Mouse (Mus musculus): ENCODE results near the gene Mettl24. TPM values are rescaled to one million over a fixed set of nuclear protein-coding genes. Genes with fewer than 3 reads are reported as not detected.

Gene Mettl24
- total RNA-seq, 2 experiments from 2014 or later = 0.46 to 0.86 TPM

DNA sequence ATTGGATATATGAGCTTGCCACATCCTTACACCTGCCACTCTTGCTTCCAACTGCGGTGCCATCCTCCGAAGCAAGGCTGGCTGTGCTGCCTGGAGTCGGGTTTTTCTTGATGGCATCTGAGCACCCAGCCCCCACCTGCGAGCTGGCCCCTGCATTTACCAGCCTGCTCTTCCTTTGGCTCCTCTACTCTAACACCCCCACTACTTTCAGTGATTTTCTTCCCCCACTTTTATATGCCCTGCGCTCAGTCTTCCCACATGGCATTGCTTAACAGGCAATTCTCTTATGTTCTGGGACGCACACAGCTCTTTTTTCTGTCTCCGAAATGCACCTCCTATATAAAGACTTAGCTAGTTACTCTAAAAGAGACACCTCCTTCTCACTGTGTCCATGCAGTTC is 1.2 kb downstream of the Mettl24 start:
- no peak for DNase-seq

DNA sequence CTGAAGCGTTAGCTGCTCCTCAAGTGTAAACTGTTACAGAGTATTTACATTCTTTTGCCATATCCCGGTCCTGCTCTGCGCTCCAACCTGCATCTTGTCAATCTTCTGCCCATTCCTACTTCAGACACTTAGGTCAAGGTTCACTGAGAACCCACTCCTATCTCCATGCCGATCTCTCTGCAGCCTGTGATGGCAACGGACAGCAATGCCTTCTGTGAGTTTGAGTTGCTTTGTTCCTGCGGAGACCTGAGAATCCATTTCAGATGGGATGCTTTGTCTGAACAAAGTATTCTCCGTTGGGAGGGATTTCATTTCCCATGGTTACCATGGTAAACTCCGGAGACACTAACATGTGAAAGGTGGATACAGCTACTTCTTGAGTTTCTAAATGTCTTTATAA is 2.6 kb downstream of the Mettl24 start:
- DNase-seq = no peak

- DNase-seq = no peak
These were observed 3.9 kb downstream of the Mettl24 start for GRCm38 (mm10) chr10:40686976-40687375.

DNA sequence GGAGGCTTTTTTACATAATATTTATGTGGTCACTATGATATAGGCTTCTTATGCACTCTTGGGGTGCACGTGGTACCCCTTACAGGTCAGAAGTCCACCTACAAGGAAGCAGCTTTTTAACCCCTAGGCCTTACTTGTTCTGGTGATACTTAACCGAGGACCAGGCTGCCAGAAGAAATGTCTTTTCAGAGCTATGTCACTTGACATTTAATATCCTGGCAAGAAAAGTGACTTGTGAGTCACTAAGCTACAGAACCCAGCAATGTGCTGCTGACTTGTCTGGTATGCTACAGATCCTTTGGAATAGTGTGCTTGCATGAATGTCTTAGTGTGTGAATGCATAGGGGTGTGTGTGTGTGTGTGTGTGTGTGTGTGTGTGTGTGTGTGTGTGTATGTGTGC is 4.3 kb downstream of the Mettl24 start:
- no peak for DNase-seq

GRCm38 (mm10) chr10:40688266-40688665 is 5.2 kb downstream of the Mettl24 start:
- DNase-seq = no peak

- DNase-seq = no peak
These were observed 5.8 kb downstream of the Mettl24 start for GRCm38 (mm10) chr10:40688873-40689272.

DNA sequence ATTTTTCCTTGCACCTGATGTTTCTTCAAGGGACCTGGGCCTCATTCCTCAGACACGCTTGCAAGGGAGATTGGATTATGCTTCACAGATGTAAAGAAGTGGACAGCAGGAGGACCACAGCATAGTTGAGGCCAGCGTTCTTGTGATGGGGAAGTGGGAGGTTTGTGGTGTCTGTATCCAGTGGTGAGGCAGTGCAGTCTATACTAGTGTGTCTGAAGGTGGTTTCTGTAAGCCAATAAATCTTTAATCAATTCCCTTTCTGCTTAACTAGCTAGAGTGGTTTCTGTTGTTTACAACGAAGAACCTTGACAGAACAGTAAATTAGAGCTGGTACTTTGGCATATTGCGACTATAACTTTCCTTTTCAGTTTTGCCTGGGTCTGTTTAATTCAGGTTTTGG is 15.6 kb downstream of the Mettl24 start:
- DNase-seq = no peak

DNA sequence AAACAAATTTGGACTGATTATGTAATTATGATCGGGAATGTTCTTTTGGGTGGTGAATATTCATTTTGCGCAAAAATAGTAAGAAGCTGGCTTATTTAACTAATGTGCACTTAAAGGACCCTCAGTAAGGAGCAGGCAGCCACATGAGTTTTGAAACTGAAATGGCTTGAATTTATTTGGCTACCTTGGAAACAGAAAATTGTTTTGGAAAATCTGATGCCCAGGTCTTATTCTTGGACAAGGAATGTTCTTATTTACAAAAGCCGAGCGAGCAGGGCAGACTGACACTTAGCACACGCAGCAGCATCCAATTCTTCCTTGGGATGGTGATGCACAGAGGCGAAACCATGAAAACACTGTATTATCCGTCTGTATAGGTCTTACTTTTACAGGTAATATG is 28.0 kb downstream of the Mettl24 start:
- no peak for DNase-seq

GRCm38 (mm10) chr10:40713018-40713608 is 30.0 kb downstream of the Mettl24 start:
- no peak for DNase-seq

DNA sequence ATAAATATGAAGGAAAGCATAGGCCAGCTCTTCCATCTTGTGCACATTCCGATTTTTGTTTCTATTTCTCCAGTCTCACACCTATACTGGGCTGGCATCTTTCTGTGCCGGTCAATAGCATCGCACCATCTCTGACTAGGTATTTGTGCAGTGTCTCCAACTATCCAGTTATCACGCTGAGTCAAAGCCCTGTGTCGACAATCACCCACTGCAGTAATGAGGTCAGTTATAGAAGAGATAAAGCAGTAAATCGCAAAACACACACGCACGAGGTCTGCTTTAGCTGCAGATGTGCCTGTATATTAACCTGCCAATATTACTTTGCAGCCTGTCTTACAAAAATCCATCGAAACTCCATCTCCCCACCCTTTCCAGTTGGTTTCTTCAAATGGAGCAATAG is 30.7 kb downstream of the Mettl24 start:
- DNase-seq = no peak

- no peak for DNase-seq
These were observed 32.1 kb downstream of the Mettl24 start for GRCm38 (mm10) chr10:40715151-40715550.

- DNase-seq = no peak
These were observed 33.2 kb downstream of the Mettl24 start for GRCm38 (mm10) chr10:40716296-40716695.

DNA sequence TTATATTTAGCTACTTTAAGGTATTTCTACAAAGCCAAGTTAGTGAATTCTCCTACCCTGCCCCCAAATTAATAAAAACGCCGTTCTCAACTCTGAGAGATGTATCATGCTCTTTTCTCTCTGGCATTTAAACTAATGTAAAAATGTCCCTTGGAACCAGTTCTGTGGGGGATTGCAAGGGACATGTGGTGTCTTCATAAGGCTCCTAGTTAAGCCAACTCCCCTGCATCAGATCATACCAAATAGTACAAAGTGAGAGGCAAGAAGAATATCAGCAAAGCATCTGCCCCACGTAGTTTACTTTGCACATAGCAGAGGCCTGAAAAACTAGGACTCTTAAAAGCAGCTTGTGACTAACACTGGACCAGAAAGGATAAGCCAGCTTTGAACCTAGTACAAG is 33.6 kb downstream of the Mettl24 start:
- no peak for DNase-seq

- DNase-seq = no peak
These were observed 35.3 kb downstream of the Mettl24 start for GRCm38 (mm10) chr10:40718362-40718761.

DNA sequence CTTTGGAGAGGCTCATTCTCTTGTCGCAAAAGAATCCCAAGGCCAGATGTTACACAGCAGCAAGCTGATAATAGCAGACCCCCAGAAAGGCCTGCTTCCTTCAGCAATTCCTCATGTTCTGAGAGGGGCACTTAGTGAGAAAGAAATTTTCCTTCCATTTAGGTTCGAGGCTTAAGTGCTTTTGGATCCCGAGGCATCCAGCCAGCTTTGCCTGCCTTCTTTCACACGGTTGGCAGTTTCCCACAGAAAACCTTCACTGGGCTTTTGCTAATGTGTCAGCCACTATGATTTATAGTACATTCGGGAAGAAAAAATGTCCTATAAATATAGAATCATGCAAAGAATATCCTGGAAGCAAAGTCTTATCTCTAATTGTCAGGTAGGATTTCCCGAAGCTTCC is 36.0 kb downstream of the Mettl24 start:
- DNase-seq = no peak

DNA sequence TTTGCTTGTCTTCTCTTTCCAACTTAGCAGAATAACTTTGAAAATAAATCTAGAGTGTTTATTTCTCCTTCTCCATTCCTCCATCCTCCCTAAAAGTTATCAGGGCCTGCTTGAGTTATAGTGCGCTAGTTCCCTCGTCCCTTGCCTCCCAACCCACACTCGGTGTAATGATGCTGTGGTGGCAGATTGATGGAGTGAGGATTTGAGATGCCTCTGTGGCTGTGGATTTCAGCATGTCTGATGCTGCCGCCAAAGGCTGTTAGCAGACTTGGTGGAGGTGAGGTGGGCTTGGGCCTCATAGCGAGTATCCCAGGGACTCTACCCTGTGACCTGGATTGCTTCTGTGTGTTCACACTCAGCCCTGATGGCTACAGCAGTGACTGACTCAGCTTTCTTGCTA is 37.8 kb downstream of the Mettl24 start:
- no peak for DNase-seq

DNA sequence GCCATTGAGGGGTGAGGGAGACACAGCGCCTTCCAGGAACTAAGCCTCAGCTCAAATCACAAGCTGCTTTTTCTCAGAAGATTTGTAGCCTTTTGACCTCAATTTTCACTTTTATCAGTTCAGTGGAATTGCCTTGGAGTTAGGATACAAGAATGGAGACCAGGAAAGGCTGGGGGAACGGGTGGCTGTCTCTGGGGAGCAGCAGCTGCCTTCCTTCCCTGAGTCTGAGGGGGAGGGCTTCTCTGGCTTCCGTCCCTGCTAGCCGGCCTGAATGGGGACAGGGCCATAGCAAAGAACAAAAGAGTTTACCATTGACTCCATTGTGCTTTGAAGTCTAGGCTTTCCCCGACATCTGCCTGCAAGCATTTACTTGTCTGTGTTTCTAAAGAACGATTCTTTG is 41.3 kb downstream of the Mettl24 start:
- DNase-seq = no peak

GRCm38 (mm10) chr10:40725066-40725465 is 42.0 kb downstream of the Mettl24 start:
- DNase-seq = no peak

DNA sequence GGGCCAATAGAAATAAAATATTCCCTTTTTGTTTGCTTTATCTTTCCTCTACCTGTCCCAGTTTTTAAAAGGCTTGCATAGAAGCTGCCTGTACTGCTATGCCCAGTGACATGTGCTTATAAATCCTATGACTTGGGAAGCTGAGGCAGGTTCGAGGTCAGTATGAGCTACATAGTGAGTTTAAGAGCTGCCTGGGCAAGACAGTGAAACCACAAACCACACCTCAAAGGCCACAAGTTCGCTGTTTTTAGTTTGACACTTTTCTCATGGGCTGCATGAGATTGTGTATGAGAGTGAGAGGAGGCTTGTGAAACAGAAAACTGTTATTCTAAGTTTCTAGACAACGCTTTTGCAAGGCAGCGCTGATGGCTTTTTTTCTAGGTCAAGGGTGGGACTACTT is 42.4 kb downstream of the Mettl24 start:
- DNase-seq = no peak

- DNase-seq = no peak
These were observed 43.3 kb downstream of the Mettl24 start for GRCm38 (mm10) chr10:40726288-40726902.

DNA sequence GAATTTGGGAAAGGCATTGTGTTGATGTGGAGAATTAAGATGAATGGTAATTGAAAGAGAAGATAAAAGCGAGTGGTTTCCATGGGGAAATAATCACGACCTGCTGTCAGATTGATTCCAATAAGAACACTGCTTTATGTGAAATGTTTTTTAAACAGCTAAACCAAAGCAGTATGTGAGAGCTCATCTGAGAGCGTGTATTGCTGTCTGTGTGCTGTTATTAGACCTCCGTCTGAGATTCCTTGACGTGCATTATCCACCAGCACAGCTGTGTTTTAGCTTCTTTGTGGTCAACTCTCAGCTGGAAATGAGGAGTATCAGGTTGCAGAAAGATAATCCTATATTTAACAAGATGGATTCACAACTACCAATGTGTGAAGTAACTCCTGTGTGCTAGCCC is 43.9 kb downstream of the Mettl24 start:
- DNase-seq = no peak

- no peak for DNase-seq
These were observed 47.1 kb downstream of the Mettl24 start for GRCm38 (mm10) chr10:40730200-40730599.

- no peak for DNase-seq
These were observed 50.2 kb downstream of the Mettl24 start for GRCm38 (mm10) chr10:40733291-40733690.

- DNase-seq = no peak
These were observed 53.1 kb downstream of the Mettl24 start for GRCm38 (mm10) chr10:40736172-40736571.

Data from gastrocnemius, postnatal 25 days (tissue).